26 mouse cellular contexts compared by ENCODE assay signal in the genomic region with DNA sequence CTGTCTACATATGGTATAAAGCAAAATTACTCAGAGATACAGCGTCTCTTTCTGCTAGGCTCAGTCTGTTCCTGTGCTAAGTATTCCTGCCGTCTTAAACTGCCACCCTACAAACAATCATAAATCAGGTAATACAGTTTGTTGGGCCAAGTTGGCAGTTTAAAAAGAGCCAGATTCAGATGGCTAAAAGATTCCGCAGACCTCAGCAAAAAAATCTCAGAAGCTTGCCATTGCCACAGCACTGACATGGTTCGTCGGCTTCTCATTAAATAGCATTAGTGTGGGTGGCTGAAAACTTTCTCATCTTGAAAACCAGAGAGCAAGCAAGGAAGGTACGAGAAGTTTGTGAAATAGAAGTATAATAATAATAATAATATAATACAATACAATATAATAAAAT. TPM values are rescaled to one million over a fixed set of nuclear protein-coding genes. Genes with fewer than 3 reads are reported as not detected.
DNase-seq lines count a peak whose midpoint lies in the region; ATAC-seq and TF ChIP-seq lines count a peak whose summit lies in the region.
"Had no signal": no experiment of that assay in that cellular context is flagged by ENCODE, and none has a peak within 500 bp of the region (broad histone marks: within the 10 kb centered on the region; RNA-seq: fewer than 3 reads in every experiment).

No protein-coding gene starts in this region.

- H3K36me3 ChIP-seq in kidney, adult 2 months (ENCODE audit: control insufficient read depth, insufficient read depth, low read length) = no peaks in the 10 kb centered on the region
- H3K36me3 ChIP-seq in kidney, embryonic 16.5 days (ENCODE audit: insufficient read depth, low read length) = no peaks in the 10 kb centered on the region
- H3K36me3 ChIP-seq: embryonic facial prominence, embryonic 10.5 days; heart, embryonic 13.5 days; hindbrain, embryonic 15.5 days had no signal

- no peak overlapping the region for H3K27ac ChIP-seq in kidney, adult 2 months (ENCODE audit: insufficient read depth, low read depth, low read length)
- H3K27ac ChIP-seq in kidney, embryonic 16.5 days (ENCODE audit: low read length) = no peak overlapping the region
- H3K27ac ChIP-seq: embryonic facial prominence, embryonic 10.5 days; forebrain, embryonic 13.5 days; heart, embryonic 13.5 days; hindbrain, embryonic 15.5 days had no signal

- no peak overlapping the region for H3K4me2 ChIP-seq in kidney, embryonic 16.5 days (replicated peaks; ENCODE audit: low read depth, low read length)
- H3K4me2 ChIP-seq: forebrain, embryonic 13.5 days; heart, embryonic 13.5 days; hindbrain, embryonic 15.5 days had no signal

- 27% methylated on average over 6 of the region's 6 CpGs for WGBS in kidney, adult 2 months
- WGBS in kidney, embryonic 16.5 days = 30% methylated on average over 6 of the region's 6 CpGs

- H3K4me1 ChIP-seq in kidney, adult 2 months (ENCODE audit: control insufficient read depth, insufficient read depth, low read length) = no peaks in the 10 kb centered on the region; the same call in 1 of the 2 replicates
- 0 out of 2 replicates have a peak, but pooled peaks cover under 1% of the 10 kb centered on the region for H3K4me1 ChIP-seq in kidney, embryonic 16.5 days (ENCODE audit: insufficient read depth, low read length)
- H3K4me1 ChIP-seq: embryonic facial prominence, embryonic 10.5 days; forebrain, embryonic 13.5 days; hindbrain, embryonic 15.5 days had no signal

- no peak overlapping the region for H3K4me3 ChIP-seq in kidney, adult 2 months (ENCODE audit: insufficient read depth, low read depth, low read length)
- no peak overlapping the region for H3K4me3 ChIP-seq in kidney, embryonic 16.5 days (ENCODE audit: low read length)
- H3K4me3 ChIP-seq: embryonic facial prominence, embryonic 10.5 days; forebrain, embryonic 13.5 days; heart, embryonic 13.5 days; hindbrain, embryonic 15.5 days had no signal

- H3K9ac ChIP-seq in kidney, embryonic 16.5 days (replicated peaks; ENCODE audit: low read length) = no peak overlapping the region
- H3K9ac ChIP-seq: forebrain, embryonic 13.5 days; forebrain, postnatal 0 days; heart, embryonic 13.5 days; hindbrain, embryonic 15.5 days had no signal

- no peak for TF ChIP-seq CTCF in kidney, adult 2 months (conservative IDR thresholded peaks at IDR 0.05; ENCODE audit: insufficient read depth, insufficient read length, low read depth, low read length)

- no peak for TF ChIP-seq POLR2A in kidney, adult 2 months (IDR thresholded peaks at IDR 0.05; ENCODE audit: low read depth, low read length)

- no peaks in the 10 kb centered on the region for H3K9me3 ChIP-seq in kidney, embryonic 16.5 days (ENCODE audit: low read length)
- H3K9me3 ChIP-seq: embryonic facial prominence, embryonic 10.5 days; forebrain, embryonic 13.5 days; heart, embryonic 13.5 days; hindbrain, embryonic 15.5 days had no signal

- ATAC-seq in kidney, embryonic 16.5 days (ENCODE audit: low FRiP score, low TSS enrichment) = peak; percentile 51; the same call in 1 of the 2 replicates
- ATAC-seq: CD4-positive, CD25-positive, alpha-beta regulatory T cell, adult 4 months; forebrain, embryonic 13.5 days; forebrain, postnatal 0 days had no signal

- no peaks in the 10 kb centered on the region for H3K27me3 ChIP-seq in kidney, adult 2 months (replicated peaks; ENCODE audit: control insufficient read depth, insufficient read depth, low read length)
- no peaks in the 10 kb centered on the region for H3K27me3 ChIP-seq in kidney, embryonic 16.5 days (ENCODE audit: insufficient read depth, low read length)
- H3K27me3 ChIP-seq: forebrain, embryonic 13.5 days; heart, embryonic 13.5 days; hindbrain, embryonic 15.5 days had no signal

- DNase-seq in adrenal gland, adult (ENCODE audit: inconsistent age in 2 of 2, low spot score in 1 of 2) = peak; percentile 32 to 62
- no peak for DNase-seq in adrenal gland, postnatal 36 days
- DNase-seq in kidney, adult 2 months = peak; percentile 10
- no peak for DNase-seq in kidney, adult 18-20 months
- DNase-seq in kidney, adult 11 months = no peak
- DNase-seq in Muller cell, postnatal 12 days (ENCODE audit: inconsistent ontology term) = peak; percentile 13
- no peak for DNase-seq in heart, adult 9 months (ENCODE audit: low spot score in 2 of 2)
- DNase-seq: adrenal gland, postnatal 14 days; B cell, adult 2 months; cerebellum, adult 2 months; cerebellum, postnatal 10 days; forebrain, postnatal 0 days; gastrocnemius, postnatal 25 days; heart, postnatal 36 days had no signal

RNA-seq across cellular contexts. Expression of gene Cst8, which starts 8.1 kb away (rescaled TPM):
- 100 to 1,000 TPM in 1 of 2 experiments, 1 to 10 TPM in 1; 4.2 to 134 TPM for total RNA-seq in adrenal gland, postnatal 36 days (2021)
- polyA plus RNA-seq in kidney, adult 2 months (2012; rRNA removed) = 0.11 TPM in 1 of 2 replicates, not detected in the other
- 0.40 and 1.2 TPM in 2 replicates for polyA plus RNA-seq in kidney, embryonic 16.5 days (2015; fragmentation: Nextera tagmentation; extraction: Ambion mirVana)
- total RNA-seq: forebrain, postnatal 0 days; gastrocnemius, adult 18-20 months; gastrocnemius, postnatal 25 days; granulocyte monocyte progenitor cell, adult 5-6 weeks; heart, adult 8-10 months; heart, postnatal 36 days had no signal
- polyA plus RNA-seq: CD4-positive, CD25-positive, alpha-beta regulatory T cell, adult 4 months; cerebellum, adult 2 months; embryonic facial prominence, embryonic 10.5 days; embryonic facial prominence, embryonic 14.5 days; forebrain, embryonic 13.5 days; forebrain, postnatal 0 days; heart, embryonic 13.5 days; heart, postnatal 0 days; hindbrain, embryonic 11.5 days; hindbrain, embryonic 15.5 days had no signal

RNA-seq across cellular contexts. Expression of gene Cst13, which starts 13.2 kb away (rescaled TPM):
- total RNA-seq in adrenal gland, postnatal 36 days (2021) = not detected
- not detected in 2 replicates for polyA plus RNA-seq in kidney, adult 2 months (2012; rRNA removed)
- not detected in 2 replicates for polyA plus RNA-seq in kidney, embryonic 16.5 days (2015; fragmentation: Nextera tagmentation; extraction: Ambion mirVana)
- total RNA-seq: adrenal gland, postnatal 14 days; forebrain, postnatal 0 days; gastrocnemius, adult 18-20 months; gastrocnemius, postnatal 25 days; granulocyte monocyte progenitor cell, adult 5-6 weeks; heart, adult 8-10 months; heart, postnatal 36 days had no signal
- polyA plus RNA-seq: CD4-positive, CD25-positive, alpha-beta regulatory T cell, adult 4 months; cerebellum, adult 2 months; embryonic facial prominence, embryonic 10.5 days; embryonic facial prominence, embryonic 14.5 days; forebrain, embryonic 13.5 days; forebrain, postnatal 0 days; heart, embryonic 13.5 days; heart, postnatal 0 days; hindbrain, embryonic 11.5 days; hindbrain, embryonic 15.5 days had no signal

RNA-seq across cellular contexts. Expression of gene Cst12, which starts 17.5 kb away (rescaled TPM):
- total RNA-seq in adrenal gland, postnatal 36 days (2021) = not detected
- polyA plus RNA-seq in kidney, adult 2 months (2012; rRNA removed) = 0.17 TPM in 1 of 2 replicates, not detected in the other
- 0.32 TPM in 1 of 2 replicates, not detected in the other for polyA plus RNA-seq in kidney, embryonic 16.5 days (2015; fragmentation: Nextera tagmentation; extraction: Ambion mirVana)
- total RNA-seq: adrenal gland, postnatal 14 days; forebrain, postnatal 0 days; gastrocnemius, adult 18-20 months; gastrocnemius, postnatal 25 days; granulocyte monocyte progenitor cell, adult 5-6 weeks; heart, postnatal 36 days had no signal
- polyA plus RNA-seq: CD4-positive, CD25-positive, alpha-beta regulatory T cell, adult 4 months; cerebellum, adult 2 months; embryonic facial prominence, embryonic 10.5 days; embryonic facial prominence, embryonic 14.5 days; forebrain, embryonic 13.5 days; forebrain, postnatal 0 days; heart, embryonic 13.5 days; heart, postnatal 0 days; hindbrain, embryonic 11.5 days; hindbrain, embryonic 15.5 days had no signal

RNA-seq across cellular contexts. Expression of gene 8030411F24Rik, which starts 24.9 kb away (rescaled TPM):
- not detected for total RNA-seq in adrenal gland, postnatal 36 days (2021)
- not detected in 2 replicates for polyA plus RNA-seq in kidney, adult 2 months (2012; rRNA removed)
- not detected in 2 replicates for polyA plus RNA-seq in kidney, embryonic 16.5 days (2015; fragmentation: Nextera tagmentation; extraction: Ambion mirVana)
- total RNA-seq: adrenal gland, postnatal 14 days; forebrain, postnatal 0 days; gastrocnemius, adult 18-20 months; gastrocnemius, postnatal 25 days; granulocyte monocyte progenitor cell, adult 5-6 weeks; heart, adult 8-10 months; heart, postnatal 36 days had no signal
- polyA plus RNA-seq: CD4-positive, CD25-positive, alpha-beta regulatory T cell, adult 4 months; cerebellum, adult 2 months; embryonic facial prominence, embryonic 10.5 days; embryonic facial prominence, embryonic 14.5 days; forebrain, embryonic 13.5 days; forebrain, postnatal 0 days; heart, embryonic 13.5 days; heart, postnatal 0 days; hindbrain, embryonic 11.5 days; hindbrain, embryonic 15.5 days had no signal

RNA-seq across cellular contexts. Expression of gene Cst9, which starts 28.3 kb away (rescaled TPM):
- not detected for total RNA-seq in adrenal gland, postnatal 36 days (2021)
- not detected in 2 replicates for polyA plus RNA-seq in kidney, adult 2 months (2012; rRNA removed)
- polyA plus RNA-seq in kidney, embryonic 16.5 days (2015; fragmentation: Nextera tagmentation; extraction: Ambion mirVana) = 0.97 TPM in 1 of 2 replicates, not detected in the other
- total RNA-seq: adrenal gland, postnatal 14 days; forebrain, postnatal 0 days; gastrocnemius, adult 18-20 months; gastrocnemius, postnatal 25 days; granulocyte monocyte progenitor cell, adult 5-6 weeks had no signal
- polyA plus RNA-seq: CD4-positive, CD25-positive, alpha-beta regulatory T cell, adult 4 months; cerebellum, adult 2 months; embryonic facial prominence, embryonic 10.5 days; embryonic facial prominence, embryonic 14.5 days; forebrain, embryonic 13.5 days; forebrain, postnatal 0 days; hindbrain, embryonic 11.5 days; hindbrain, embryonic 15.5 days had no signal

Comparison
In these comparisons a context has a peak if more than half of its experiments do, and no peak if none do; other contexts are left out.
1. DNase-seq: peak in adrenal gland, adult (2 of 2), kidney, adult 2 months (single experiment) and Muller cell, postnatal 12 days (single experiment); none in adrenal gland, postnatal 36 days (0 of 2), kidney, adult 18-20 months (single experiment), kidney, adult 11 months (single experiment) and heart, adult 9 months (0 of 2).